Mouse (Mus musculus) heart, embryonic 10.5 days (tissue): ENCODE data around the gene Olfr97. TPM values are rescaled to one million over a fixed set of nuclear protein-coding genes. Genes with fewer than 3 reads are reported as not detected.
A peak's percentile ranks its signal among the peaks of the same experiment; 100 is the strongest.
"Not testable (repeated sequence)": the region's sequence is repeated elsewhere in the genome, so short reads cannot be mapped to it uniquely, and the experiment has no call there.

Experiments used
- DNase-seq: peaks from one replicate; pipeline ENCODE4 v3.0.0-alpha.2; 2017; ENCODE audit warnings: low spot score
- H3K27ac ChIP-seq: fragments of 300-500 bp; sonication (generic); 2 replicates; pipeline ENCODE4 v1.5.1; 2016; ENCODE audit warnings: mild to moderate bottlenecking
- H3K27me3 ChIP-seq: fragments of 300-500 bp; sonication (generic); 2 replicates; pipeline ENCODE4 v1.6.1; 2016; ENCODE audit warnings: mild to moderate bottlenecking; ENCODE audit not compliant: poor library complexity, insufficient read depth, severe bottlenecking
- H3K36me3 ChIP-seq: fragments of 300-500 bp; sonication (generic); 2 replicates; pipeline ENCODE4 v1.6.1; 2016; ENCODE audit warnings: mild to moderate bottlenecking, moderate library complexity
- H3K4me1 ChIP-seq: fragments of 300-500 bp; sonication (generic); 2 replicates; pipeline ENCODE4 v1.6.1; 2016; ENCODE audit warnings: mild to moderate bottlenecking
- H3K4me3 ChIP-seq: fragments of 300-500 bp; sonication (generic); 2 replicates; pipeline ENCODE4 v1.5.1; 2016; ENCODE audit warnings: mild to moderate bottlenecking, moderate library complexity
- H3K9me3 ChIP-seq: fragments of 300-500 bp; sonication (generic); 2 replicates; pipeline ENCODE4 v1.6.1; 2016; ENCODE audit warnings: mild to moderate bottlenecking, moderate library complexity
- WGBS: fragments of 180-500 bp; shearing (Covaris S2); methylation state at CpG from one replicate; pipeline ENCODE4 v1.1.7; 2016; 5-methylcytosine and 5-hydroxymethylcytosine counted together
- polyA plus RNA-seq: library from polyadenylated mRNA; unstranded; fragments of >200 nt; fragmentation: Nextera tagmentation; extraction: Ambion mirVana; gene quantifications from 2 replicates; pipeline ENCODE4 v1.2.1, GENCODE M21; 2016

The Olfr97 gene
- not detected in 2 replicates for polyA plus RNA-seq

DNA sequence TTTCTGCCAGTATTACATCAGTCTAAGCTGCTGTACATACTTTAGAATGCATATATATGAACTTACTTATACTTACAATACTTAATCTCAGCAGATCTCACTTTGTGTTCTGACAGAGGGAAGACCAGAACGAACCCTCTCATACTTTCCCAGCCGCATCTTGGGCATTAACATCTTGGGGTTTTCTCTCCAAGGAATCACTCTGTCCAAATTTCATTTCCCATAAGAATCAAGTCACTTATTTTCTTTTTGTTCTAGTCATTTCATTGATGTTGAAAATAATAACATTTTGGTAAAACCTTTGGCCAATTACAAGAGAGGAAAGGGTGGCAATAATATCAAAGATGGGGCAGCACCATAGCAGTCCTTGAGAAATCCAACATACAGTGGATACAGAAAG, at the start of gene Olfr97:
Gene Olfr97, minus strand, starts transcription at position 101 of the 400 bp plus-strand sequence.
- H3K36me3 ChIP-seq, DNase-seq, H3K27me3 ChIP-seq, H3K9me3 ChIP-seq, H3K4me3 ChIP-seq, H3K4me1 ChIP-seq, H3K27ac ChIP-seq: not testable (repeated sequence)
- 86% methylated on average over 2 of the region's 2 CpGs for WGBS

DNA sequence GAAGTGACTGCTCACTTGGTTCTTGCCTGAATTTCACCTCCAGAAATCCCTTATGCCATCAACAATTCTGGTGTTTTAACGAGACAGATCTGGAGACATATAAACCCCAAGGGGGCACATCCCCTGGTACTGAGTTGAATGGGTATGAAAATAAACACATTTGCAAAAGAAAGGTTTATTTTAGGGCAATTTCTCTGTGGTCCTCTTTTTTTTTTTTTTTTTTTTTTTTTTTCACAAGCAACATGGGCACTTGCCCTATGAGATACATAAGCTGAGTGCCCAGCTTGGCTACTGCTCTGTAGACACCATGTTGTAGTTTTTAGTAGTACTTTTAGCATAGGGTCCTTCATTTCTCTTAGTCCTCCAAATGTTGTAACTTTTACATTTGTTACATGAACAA, 46.2 kb upstream of the Olfr97 start, which contains the start of gene Olfr99:
Gene Olfr99, minus strand, starts transcription at position 101 of the 400 bp plus-strand sequence.
- Histone ChIP-seq H3K4me3 (no peak within 1 kb of the TSS), H3K27me3 (no peaks in the 10 kb centered on the region), H3K27ac (no peak within 1 kb of the TSS), H3K4me1 (no peaks in the 10 kb centered on the region), H3K36me3 (no peaks in the 10 kb centered on the region), H3K9me3 (no peaks in the 10 kb centered on the region)
- no peak for DNase-seq
- 88% methylated on average over 1 of the region's 1 CpGs for WGBS

DNA sequence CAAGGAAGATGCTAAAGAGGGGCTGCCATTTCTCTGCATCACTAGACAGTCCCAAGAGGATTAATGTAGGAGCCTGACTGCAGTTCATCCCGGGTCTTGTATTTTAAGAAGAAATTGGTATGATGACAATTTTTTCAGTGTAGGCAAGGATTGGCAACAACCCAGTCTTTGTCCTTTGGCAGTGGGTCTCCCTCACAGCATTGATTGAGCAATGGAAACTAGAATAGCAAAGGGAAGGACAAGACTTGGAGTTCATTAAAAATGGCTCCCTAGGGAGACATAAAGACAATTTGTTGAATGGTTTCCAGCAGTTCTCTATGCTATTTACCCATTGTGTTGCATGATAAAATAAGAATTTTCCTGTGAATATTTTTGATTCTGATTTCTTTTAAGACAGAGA, 43.2 kb upstream of the Olfr97 start:
- H3K4me3 ChIP-seq, result no peak overlapping the region
- no peaks in the 10 kb centered on the region for H3K9me3 ChIP-seq
- H3K36me3 ChIP-seq, result no peaks in the 10 kb centered on the region
- no peaks in the 10 kb centered on the region for H3K4me1 ChIP-seq
- WGBS, result 72% methylated on average over 1 of the region's 1 CpGs
- DNase-seq, result no peak
- H3K27ac ChIP-seq, result no peak overlapping the region
- H3K27me3 ChIP-seq, result no peaks in the 10 kb centered on the region

DNA sequence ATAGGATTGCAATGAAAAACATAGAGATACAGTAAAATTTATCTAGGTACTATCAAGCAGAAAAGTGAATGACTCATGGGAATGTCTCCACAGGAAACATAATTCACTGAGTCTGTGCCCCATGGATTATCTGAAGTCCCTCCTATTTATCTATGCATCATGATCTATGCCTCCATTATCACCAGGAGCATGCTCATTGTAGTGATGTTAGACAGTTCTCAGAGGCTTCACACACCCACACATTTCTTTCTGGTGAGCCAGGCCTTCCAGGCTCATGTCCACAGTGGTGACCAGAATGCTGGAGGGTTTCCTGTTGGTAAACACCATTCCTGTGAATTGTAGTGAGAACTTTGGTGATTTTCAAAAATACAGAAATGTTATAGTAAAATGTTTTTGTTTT, 39.4 kb upstream of the Olfr97 start:
- H3K4me3 ChIP-seq, result no peak overlapping the region
- H3K9me3 ChIP-seq, result no peaks in the 10 kb centered on the region
- DNase-seq, result no peak
- no peaks in the 10 kb centered on the region for H3K4me1 ChIP-seq
- H3K27me3 ChIP-seq, result no peaks in the 10 kb centered on the region
- no peak overlapping the region for H3K27ac ChIP-seq
- no peaks in the 10 kb centered on the region for H3K36me3 ChIP-seq

DNA sequence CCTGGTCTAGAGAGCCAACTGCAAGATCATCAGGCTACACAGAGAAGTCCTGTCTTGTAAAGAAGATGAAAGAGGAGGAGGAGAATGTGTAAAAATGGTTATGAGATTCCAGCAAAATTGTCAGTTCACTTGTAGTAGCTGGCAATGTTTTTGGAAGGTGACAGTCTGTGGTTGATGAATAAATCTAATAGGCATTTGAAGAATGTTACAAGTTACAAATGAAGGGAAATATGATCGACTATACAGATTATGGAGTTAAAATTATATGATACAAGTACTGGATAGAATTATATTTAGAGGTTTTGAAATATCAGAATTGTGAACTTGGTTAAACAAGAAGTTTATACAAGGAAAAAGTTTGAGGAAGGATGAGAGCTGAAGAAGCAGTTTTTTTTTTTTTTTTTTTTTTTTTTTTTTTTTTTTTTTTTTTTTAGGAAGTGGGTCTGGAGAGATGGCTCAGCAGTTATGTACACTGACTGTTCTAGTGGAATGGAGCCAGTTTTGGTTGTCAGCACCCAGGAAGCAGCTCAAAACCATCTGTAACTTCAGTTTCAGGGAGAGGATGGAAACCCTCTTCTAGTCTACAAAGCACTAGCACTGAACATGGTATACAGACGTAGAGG, 38.6 kb upstream of the Olfr97 start:
- DNase-seq, result no peak
- Histone ChIP-seq H3K27ac (no peak overlapping the region), H3K36me3 (no peaks in the 10 kb centered on the region), H3K4me3 (no peak overlapping the region), H3K27me3 (peaks cover 2% of the 10 kb centered on the region; the same call in 1 of the 2 replicates), H3K9me3 (no peaks in the 10 kb centered on the region), H3K4me1 (no peaks in the 10 kb centered on the region)
- 70% methylated on average over 2 of the region's 2 CpGs for WGBS

DNA sequence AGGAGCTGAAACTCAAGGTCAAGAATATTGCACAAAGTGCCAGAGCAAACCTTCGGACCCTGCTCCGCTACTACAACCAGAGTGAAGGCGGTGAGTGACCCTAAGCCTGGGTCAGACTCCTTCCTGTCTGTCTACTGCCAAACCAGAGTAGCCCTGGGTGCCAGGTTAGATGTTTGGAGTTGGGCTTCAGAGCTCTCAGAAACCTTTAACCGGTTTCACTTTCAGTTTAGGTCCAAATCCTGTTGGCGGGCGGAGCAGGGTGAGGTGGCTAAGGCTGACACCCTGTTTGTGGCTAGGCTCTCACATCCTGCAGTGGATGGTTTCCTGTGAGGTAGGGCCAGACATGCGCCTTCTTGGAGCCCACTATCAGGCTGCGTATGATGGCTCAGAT, 33.6 kb upstream of the Olfr97 start:
- DNase-seq, result no peak
- peak overlapping the region; percentile 68 for H3K4me3 ChIP-seq
- H3K36me3 ChIP-seq, result no peaks in the 10 kb centered on the region
- no peaks in the 10 kb centered on the region for H3K9me3 ChIP-seq
- H3K27me3 ChIP-seq, result peaks cover 3% of the 10 kb centered on the region; the same call in 1 of the 2 replicates
- no peak overlapping the region for H3K27ac ChIP-seq
- 51% methylated on average over 8 of the region's 8 CpGs for WGBS
- no peaks in the 10 kb centered on the region for H3K4me1 ChIP-seq

DNA sequence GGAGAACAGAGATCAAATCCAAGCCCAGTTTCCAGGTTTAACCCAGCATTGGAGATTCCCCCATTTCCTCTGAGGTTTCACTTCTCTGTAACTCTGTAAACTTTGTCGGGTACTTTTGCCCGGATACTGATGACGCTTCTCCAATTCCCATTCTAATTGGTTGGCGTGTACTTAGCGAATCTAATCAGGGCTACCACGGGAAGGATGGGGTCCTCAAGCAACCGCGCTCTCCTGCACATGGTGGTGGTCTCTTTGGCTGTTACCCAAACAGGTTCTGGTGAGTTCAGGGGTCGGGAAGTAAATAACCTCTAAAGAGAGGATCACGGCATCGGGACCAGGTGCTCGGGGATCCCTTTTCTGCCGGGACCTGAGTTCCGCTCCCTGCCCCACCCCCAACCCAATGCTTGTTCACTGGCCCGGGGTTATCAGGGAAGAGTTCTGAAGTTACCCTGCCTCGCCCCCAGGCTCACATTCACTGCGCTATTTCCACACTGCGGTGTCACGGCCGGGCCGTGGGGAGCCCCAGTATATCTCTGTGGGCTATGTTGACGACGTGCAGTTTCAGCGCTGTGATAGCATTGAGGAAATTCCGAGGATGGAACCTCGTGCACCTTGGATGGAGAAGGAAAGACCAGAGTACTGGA, 33.0 kb upstream of the Olfr97 start, which contains the start of gene H2-M3:
Gene H2-M3, plus strand, starts transcription at position 163 of the 644 bp plus-strand sequence.
- no peaks in the 10 kb centered on the region for H3K4me1 ChIP-seq
- H3K36me3 ChIP-seq, result no peaks in the 10 kb centered on the region
- H3K27ac ChIP-seq, result no peak within 1 kb of the TSS
- peak; percentile 78 for DNase-seq
- H3K9me3 ChIP-seq, result no peaks in the 10 kb centered on the region
- H3K27me3 ChIP-seq, result peaks cover 3% of the 10 kb centered on the region; the same call in 1 of the 2 replicates
- peak within 1 kb of the TSS; percentile 68 for H3K4me3 ChIP-seq
- 3% methylated on average over 26 of the region's 26 CpGs for WGBS

DNA sequence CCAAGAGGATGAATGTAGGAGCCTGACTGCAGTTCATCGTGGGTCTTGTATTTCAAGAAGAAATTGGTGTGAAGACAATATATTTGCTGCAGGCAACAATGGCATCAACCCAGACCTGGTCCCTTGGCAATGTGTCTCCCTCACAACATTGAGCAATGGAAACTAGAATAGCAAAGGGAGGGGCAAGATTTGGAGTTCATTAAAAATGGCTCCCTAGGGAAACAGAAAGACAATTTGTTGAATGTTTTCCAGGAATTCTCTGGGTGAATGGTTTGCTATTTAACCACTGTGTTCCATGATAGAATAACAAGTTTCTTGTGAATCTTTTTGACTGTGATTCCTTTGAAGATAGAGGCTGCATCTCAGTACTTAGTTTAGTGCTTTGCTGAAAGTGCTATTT, 26.5 kb upstream of the Olfr97 start, which contains the start of gene Olfr98:
Gene Olfr98, minus strand, starts transcription at position 124 of the 400 bp plus-strand sequence.
- no peak for DNase-seq
- Histone ChIP-seq H3K9me3 (no peaks in the 10 kb centered on the region), H3K27ac (no peak within 1 kb of the TSS), H3K4me1 (no peaks in the 10 kb centered on the region), H3K27me3 (no peaks in the 10 kb centered on the region), H3K4me3 (no peak within 1 kb of the TSS), H3K36me3 (no peaks in the 10 kb centered on the region)
- 82% methylated on average over 1 of the region's 1 CpGs for WGBS

DNA sequence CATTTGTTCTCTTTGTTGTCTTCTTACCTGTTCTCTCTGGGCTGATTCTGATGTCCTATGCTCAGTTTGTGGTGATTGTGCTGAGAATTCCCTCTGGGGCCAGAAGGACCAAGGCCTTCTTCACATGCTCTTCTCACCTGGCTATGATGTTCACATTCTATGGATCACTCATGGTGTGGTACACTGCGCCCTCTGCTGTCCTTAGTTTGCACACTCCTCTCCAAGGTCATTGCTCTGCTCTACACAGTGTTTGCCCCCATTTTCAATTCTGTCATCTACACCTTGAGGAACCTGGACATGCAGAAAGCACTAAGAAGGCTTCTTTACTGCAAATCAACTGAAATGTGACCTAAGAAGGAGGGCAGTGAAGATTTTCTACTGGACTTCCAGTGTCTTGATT, 13.4 kb upstream of the Olfr97 start:
- DNase-seq, result no peak
- no peaks in the 10 kb centered on the region for H3K36me3 ChIP-seq
- H3K27me3 ChIP-seq, result no peaks in the 10 kb centered on the region
- no peaks in the 10 kb centered on the region for H3K4me1 ChIP-seq
- no peak overlapping the region for H3K4me3 ChIP-seq
- no peak overlapping the region for H3K27ac ChIP-seq
- H3K9me3 ChIP-seq, result no peaks in the 10 kb centered on the region
- WGBS, result 10% methylated on average over 1 of the region's 1 CpGs

DNA sequence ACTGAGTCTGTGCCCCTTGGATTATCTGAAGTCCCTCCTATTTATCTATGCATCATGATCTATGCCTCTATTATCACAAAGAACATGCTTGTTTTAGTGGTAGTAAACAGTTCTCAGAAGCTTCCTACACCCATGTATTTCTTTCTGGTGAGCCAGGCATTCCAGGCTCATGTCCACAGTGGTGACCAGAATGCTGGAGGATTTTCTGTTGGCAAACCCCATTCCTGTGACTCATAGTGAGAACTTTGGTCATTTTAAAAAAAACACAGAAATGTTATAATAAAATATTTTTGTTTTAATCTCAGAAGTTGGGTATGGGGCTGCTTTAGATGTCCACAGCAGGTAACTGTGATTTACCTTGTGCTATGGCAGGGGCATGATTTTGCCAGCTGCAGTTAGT, 12.3 kb upstream of the Olfr97 start:
- no peak for DNase-seq

DNA sequence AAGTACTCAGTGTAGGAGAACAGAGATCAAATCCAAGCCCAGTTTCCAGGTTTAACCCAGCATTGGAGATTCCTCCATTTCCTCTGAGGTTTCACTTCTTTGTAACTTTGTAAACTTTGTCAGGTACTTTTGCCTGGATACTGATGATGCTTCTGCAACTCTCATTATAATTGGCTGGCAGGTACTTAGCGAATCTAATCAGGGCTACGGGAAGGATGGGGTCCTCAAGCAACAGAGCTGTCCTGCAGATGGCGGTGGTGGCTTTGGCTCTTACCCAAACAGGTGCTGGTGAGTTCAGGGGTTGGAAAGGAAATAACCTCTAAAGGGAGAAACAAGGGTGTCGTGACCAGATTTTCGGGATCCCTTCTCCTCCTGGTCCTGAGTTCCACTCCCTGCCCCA, 9.6 kb upstream of the Olfr97 start:
- Histone ChIP-seq H3K27me3 (no peaks in the 10 kb centered on the region), H3K4me1 (no peaks in the 10 kb centered on the region), H3K36me3 (no peaks in the 10 kb centered on the region), H3K9me3 (no peaks in the 10 kb centered on the region), H3K4me3 (no peak overlapping the region), H3K27ac (no peak overlapping the region)
- 28% methylated on average over 5 of the region's 5 CpGs for WGBS
- no peak for DNase-seq

More for the DNA sequence above, 12.3 kb upstream of the Olfr97 start:
- Histone ChIP-seq H3K4me3 (no peak overlapping the region), H3K9me3 (no peaks in the 10 kb centered on the region), H3K27ac (no peak overlapping the region), H3K36me3 (no peaks in the 10 kb centered on the region), H3K27me3 (no peaks in the 10 kb centered on the region), H3K4me1 (no peaks in the 10 kb centered on the region)

DNA sequence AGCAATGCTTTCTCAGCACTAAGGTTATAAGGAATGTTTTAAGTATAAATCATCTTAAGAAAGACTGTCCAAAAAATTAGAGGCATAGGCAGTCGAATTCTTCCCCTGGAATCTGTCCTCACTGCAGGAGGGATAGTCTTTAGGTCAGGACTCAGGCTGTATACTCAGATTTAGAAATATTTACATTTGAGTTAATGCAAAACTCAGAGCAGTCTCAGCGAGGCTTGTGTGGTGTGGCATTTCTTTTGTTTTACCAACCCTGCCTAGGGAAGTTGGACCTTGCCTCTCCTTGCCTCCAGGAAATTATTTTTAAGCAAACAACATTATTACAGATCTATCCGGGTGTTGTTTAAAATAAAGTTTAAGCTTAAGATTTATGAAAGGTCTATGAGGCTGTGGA, 5.1 kb upstream of the Olfr97 start:
- DNase-seq, result no peak
- Histone ChIP-seq H3K27me3 (no peaks in the 10 kb centered on the region), H3K4me1 (no peaks in the 10 kb centered on the region), H3K27ac (no peak overlapping the region), H3K36me3 (no peaks in the 10 kb centered on the region), H3K9me3 (no peaks in the 10 kb centered on the region), H3K4me3 (no peak overlapping the region)
- 59% methylated on average over 3 of the region's 3 CpGs for WGBS

DNA sequence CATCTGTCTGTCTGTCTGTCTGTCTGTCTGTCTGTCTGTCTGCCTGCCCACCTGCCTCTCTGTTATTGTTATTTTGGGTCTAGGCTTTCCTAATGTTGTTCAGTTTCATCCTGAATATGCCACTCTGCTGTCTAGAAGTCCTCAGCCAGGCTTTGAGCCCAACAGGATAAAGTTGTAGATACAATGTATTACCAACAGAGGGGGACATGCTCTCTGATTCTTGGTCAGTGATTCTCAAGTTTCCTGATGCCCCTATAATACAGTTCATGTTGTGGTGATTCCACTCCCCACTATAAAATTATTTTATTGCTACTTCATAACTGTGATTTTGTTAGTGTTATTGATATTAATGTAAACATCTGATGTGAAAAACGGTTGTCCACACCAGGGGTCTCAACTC, 15.3 kb downstream of the Olfr97 start:
- Histone ChIP-seq H3K9me3 (no peaks in the 10 kb centered on the region), H3K27me3 (no peaks in the 10 kb centered on the region), H3K4me1 (no peaks in the 10 kb centered on the region), H3K27ac (no peak overlapping the region), H3K4me3 (no peak overlapping the region), H3K36me3 (no peaks in the 10 kb centered on the region)
- WGBS, result 18% methylated on average over 1 of the region's 1 CpGs
- DNase-seq, result no peak
